Mouse (Mus musculus) MEL (cell line): ENCODE results near the gene Shpk. TPM values are rescaled to one million over a fixed set of nuclear protein-coding genes. Genes with fewer than 3 reads are reported as not detected.

Experiments
- DNase-seq: peaks from one replicate; pipeline ENCODE4 v3.0.0; 2011; ENCODE audit warnings: low read depth, low spot score
- H3K27ac ChIP-seq: 2 replicates; pipeline ENCODE4 v1.5.1; 2012; ENCODE audit warnings: low read depth, mild to moderate bottlenecking, control low read depth, low read length, moderate library complexity; ENCODE audit not compliant: control insufficient read depth
- H3K27me3 ChIP-seq, 2 experiments: fragments of 150-350 bp in 1 of 2; sonication (generic) in 1 of 2; 2 replicates each; pipeline ENCODE4 v1.6.1; 2012; ENCODE audit warnings: low read length in 2 of 2, mild to moderate bottlenecking in 2 of 2, improper control_type of control experiment in 1 of 2, moderate library complexity in 1 of 2; ENCODE audit not compliant: insufficient read depth in 2 of 2, control insufficient read depth in 1 of 2
- H3K36me3 ChIP-seq, 2 experiments: 2 replicates each; pipeline ENCODE4 v1.6.1; 2012 to 2014; ENCODE audit warnings: low read length in 2 of 2, improper control_type of control experiment in 1 of 2, inconsistent platforms in 1 of 2, mild to moderate bottlenecking in 1 of 2; ENCODE audit not compliant: insufficient read depth in 2 of 2, control insufficient read depth in 1 of 2
- H3K4me1 ChIP-seq, 2 experiments: fragments of 150-350 bp in 1 of 2; sonication (generic) in 1 of 2; 2 replicates each; pipeline ENCODE4 v1.6.1; 2012; ENCODE audit warnings: low read length in 2 of 2, improper control_type of control experiment in 1 of 2, mild to moderate bottlenecking in 1 of 2; ENCODE audit not compliant: insufficient read depth in 2 of 2, control insufficient read depth in 1 of 2
- H3K4me3 ChIP-seq, 2 experiments: fragments of 150-350 bp in 1 of 2; sonication (generic) in 1 of 2; 2 replicates each; pipeline ENCODE4 v1.5.1; 2012; ENCODE audit warnings: low read depth in 2 of 2, low read length in 2 of 2, mild to moderate bottlenecking in 2 of 2, moderate library complexity in 2 of 2, control low read depth in 1 of 2, improper control_type of control experiment in 1 of 2; ENCODE audit not compliant: control insufficient read depth in 1 of 2, insufficient read depth in 1 of 2
- H3K79me2 ChIP-seq: 2 replicates; pipeline ENCODE4 v1.6.1; 2012; ENCODE audit warnings: mild to moderate bottlenecking, low read length, moderate library complexity; ENCODE audit not compliant: control insufficient read depth, poor library complexity, insufficient read depth
- H3K9ac ChIP-seq: 2 replicates; pipeline ENCODE4 v1.6.1; 2012; ENCODE audit warnings: low read depth, mild to moderate bottlenecking, control low read depth, low read length, moderate library complexity; ENCODE audit not compliant: control insufficient read depth, poor library complexity, severe bottlenecking
- H3K9me3 ChIP-seq: fragments of 150-350 bp; sonication (generic); replicated peaks from 2 replicates; pipeline ENCODE4 v1.6.1; 2012; ENCODE audit warnings: mild to moderate bottlenecking, low read length, improper control_type of control experiment, moderate library complexity; ENCODE audit not compliant: insufficient read depth
- BHLHE40 ChIP-seq: IDR thresholded peaks from 2 replicates; pipeline ENCODE4 v1.6.1; 2012; ENCODE audit warnings: low read depth, mild to moderate bottlenecking, inconsistent platforms, low read length, improper control_type of control experiment, borderline replicate concordance
- GABPA ChIP-seq: IDR thresholded peaks from 2 replicates; pipeline ENCODE4 v1.6.1; 2012; ENCODE audit warnings: low read depth, mild to moderate bottlenecking, inconsistent platforms, low read length, improper control_type of control experiment, moderate library complexity
- KAT2A ChIP-seq: conservative IDR thresholded peaks from 2 replicates; pipeline ENCODE4 v1.6.1; 2012; ENCODE audit warnings: low read depth, low read length, improper control_type of control experiment, inconsistent platforms
- MAFK ChIP-seq: IDR thresholded peaks from 2 replicates; pipeline ENCODE4 v1.6.1; 2011; ENCODE audit warnings: low read depth, mild to moderate bottlenecking, low read length, improper control_type of control experiment, borderline replicate concordance
- MAX ChIP-seq: IDR thresholded peaks from 2 replicates; pipeline ENCODE4 v1.6.1; 2011; ENCODE audit warnings: low read length, improper control_type of control experiment
- MAZ ChIP-seq: IDR thresholded peaks from 2 replicates; pipeline ENCODE4 v1.6.1; 2012; ENCODE audit warnings: low read depth, mild to moderate bottlenecking, inconsistent platforms, low read length, improper control_type of control experiment
- MEF2A ChIP-seq: IDR thresholded peaks from 2 replicates; pipeline ENCODE4 v1.6.1; 2014; ENCODE audit warnings: low read depth, mild to moderate bottlenecking, inconsistent platforms, low read length, improper control_type of control experiment; ENCODE audit not compliant: poor library complexity, insufficient replicate concordance, severe bottlenecking; ENCODE audit errors: extremely low read depth
- MYB ChIP-seq: IDR thresholded peaks from 2 replicates; pipeline ENCODE4 v1.6.1; 2011; ENCODE audit warnings: mild to moderate bottlenecking, low read depth, low read length, improper control_type of control experiment
- MYC ChIP-seq: IDR thresholded peaks from 2 replicates; pipeline ENCODE4 v1.6.1; 2011; ENCODE audit warnings: low read depth, mild to moderate bottlenecking, low read length, improper control_type of control experiment, moderate library complexity
- NELFE ChIP-seq: IDR thresholded peaks from 2 replicates; pipeline ENCODE4 v1.6.1; 2011; ENCODE audit warnings: low read depth, low read length, improper control_type of control experiment
- POLR2A ChIP-seq, 2 experiments: IDR thresholded peaks; 2 replicates each; pipeline ENCODE4 v1.6.1; 2011 to 2012; ENCODE audit warnings: low read length in 2 of 2, mild to moderate bottlenecking in 2 of 2, control low read depth in 1 of 2, improper control_type of control experiment in 1 of 2, low read depth in 1 of 2, moderate library complexity in 1 of 2; ENCODE audit not compliant: control insufficient read depth in 1 of 2, insufficient read depth in 1 of 2, poor library complexity in 1 of 2
- RAD21 ChIP-seq: IDR thresholded peaks from 2 replicates; pipeline ENCODE4 v1.6.1; 2011; ENCODE audit warnings: mild to moderate bottlenecking, low read depth, low read length, improper control_type of control experiment
- RCOR1 ChIP-seq: IDR thresholded peaks from 2 replicates; pipeline ENCODE4 v1.6.1; 2012; ENCODE audit warnings: low read depth, mild to moderate bottlenecking, inconsistent platforms, low read length, improper control_type of control experiment
- SIN3A ChIP-seq: IDR thresholded peaks from 2 replicates; pipeline ENCODE4 v1.6.1; 2012; ENCODE audit warnings: low read length, improper control_type of control experiment, inconsistent platforms
- SMC3 ChIP-seq: IDR thresholded peaks from 2 replicates; pipeline ENCODE4 v1.6.1; 2011; ENCODE audit warnings: low read depth, low read length, improper control_type of control experiment
- TAL1 ChIP-seq: IDR thresholded peaks from 2 replicates; pipeline ENCODE4 v1.6.1; 2012; ENCODE audit warnings: mild to moderate bottlenecking, inconsistent platforms, low read length, moderate library complexity, mixed read lengths
- TBP ChIP-seq: IDR thresholded peaks from 2 replicates; pipeline ENCODE4 v1.8.0; 2011; ENCODE audit warnings: low read depth, low read length, improper control_type of control experiment
- polyA plus RNA-seq, 2 experiments: library from polyadenylated mRNA; stranded (reverse) in 1 of 2; unstranded in 1 of 2; fragments of >175 nt in 1 of 2; fragments of >200 nt in 1 of 2; gene quantifications; 2 replicates each; pipeline versions ENCODE4 v1.2.1 to v1.2.4; 2012; ENCODE audit warnings: low replicate concordance in 2 of 2, low read depth in 1 of 2; ENCODE audit not compliant: insufficient read length in 2 of 2, insufficient read depth in 1 of 2, missing spikeins in 1 of 2
- total RNA-seq: library from RNA; depleted of rRNA; stranded (reverse); fragments of 300-350 nt; gene quantifications from 2 replicates; pipeline ENCODE4 v1.2.3, GENCODE M21; 2012

Gene Shpk
- total and polyA plus RNA-seq, 3 experiments = 1.4 to 1.6 TPM; not detected in 1

- H3K79me2 ChIP-seq = no peaks in the 10 kb centered on the region
- H3K9me3 ChIP-seq = no peaks in the 10 kb centered on the region
- H3K4me3 ChIP-seq = no peak overlapping the region
- no peak overlapping the region for H3K9ac ChIP-seq
- no peaks in the 10 kb centered on the region for H3K4me1 ChIP-seq
- H3K27ac ChIP-seq = no peak overlapping the region
- DNase-seq = no peak
- TF ChIP-seq MAX (no peak), SIN3A (no peak), MAZ (no peak), MYC (no peak)
- H3K27me3 ChIP-seq = peaks cover 0 to 3% of the 10 kb centered on the region in 2 experiments; a peak in 1 of 4 replicates
- H3K36me3 ChIP-seq = no peaks in the 10 kb centered on the region
Observed at GRCm38 (mm10) chr11:73155071-73155470, 44.2 kb upstream of the Shpk start.

GRCm38 (mm10) chr11:73159957-73160810 is 39.1 kb upstream of the Shpk start, which contains the start of gene P2rx5:
TSS of gene P2rx5 (plus strand) at chr11:73160421.
- Histone ChIP-seq H3K27ac (no peak within 1 kb of the TSS), H3K9ac (no peak within 1 kb of the TSS), H3K27me3 (peaks cover 0 to 1% of the 10 kb centered on the region in 2 experiments; a peak in 1 of 4 replicates), H3K4me1 (no peaks in the 10 kb centered on the region), H3K4me3 (no peak within 1 kb of the TSS), H3K36me3 (no peaks in the 10 kb centered on the region), H3K9me3 (no peaks in the 10 kb centered on the region), H3K79me2 (no peaks in the 10 kb centered on the region)
- DNase-seq = no peak
- TF ChIP-seq POLR2A (IDR thresholded peaks at IDR 0.05; ENCODE audit: control insufficient read depth in 1 of 2, insufficient read depth in 1 of 2, low read depth in 1 of 2, low read length in 2 of 2, poor library complexity in 1 of 2) = no peak
- TF ChIP-seq GABPA = no peak
- no peak for TF ChIP-seq RCOR1
- no peak for TF ChIP-seq RAD21
- no peak for TF ChIP-seq TAL1
- no peak for TF ChIP-seq MAX
- TF ChIP-seq KAT2A = no peak
- TF ChIP-seq TBP = no peak
- TF ChIP-seq MEF2A = no peak
- no peak for TF ChIP-seq SMC3
- TF ChIP-seq BHLHE40 = no peak
- TF ChIP-seq NELFE = no peak
- no peak for TF ChIP-seq MAFK
- no peak for TF ChIP-seq MYB
